Mouse (Mus musculus): ENCODE results near the gene Nfkbie.

Gene Nfkbie

DNA sequence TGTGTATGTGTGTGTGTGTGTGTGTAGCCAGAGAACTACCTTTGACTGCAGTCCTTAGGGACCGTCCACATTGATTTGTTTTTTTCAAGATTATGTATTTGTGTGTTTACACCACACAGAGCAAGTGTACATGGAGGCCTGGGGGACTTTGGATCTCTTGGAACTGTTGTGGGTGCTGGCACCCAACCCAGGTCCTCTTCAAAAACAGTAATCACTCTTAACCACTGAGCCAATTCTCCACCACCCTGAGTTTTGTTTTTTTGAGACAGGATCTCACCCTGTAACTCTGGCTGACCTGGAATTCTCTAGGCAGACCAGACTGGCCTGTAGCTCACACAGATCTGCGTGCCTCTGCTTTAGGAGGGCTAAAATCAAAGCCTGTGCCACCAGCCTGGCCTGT lies 42.9 kb downstream of the Nfkbie start:
- no peak for DNase-seq (ENCODE audit: low read depth)

DNA sequence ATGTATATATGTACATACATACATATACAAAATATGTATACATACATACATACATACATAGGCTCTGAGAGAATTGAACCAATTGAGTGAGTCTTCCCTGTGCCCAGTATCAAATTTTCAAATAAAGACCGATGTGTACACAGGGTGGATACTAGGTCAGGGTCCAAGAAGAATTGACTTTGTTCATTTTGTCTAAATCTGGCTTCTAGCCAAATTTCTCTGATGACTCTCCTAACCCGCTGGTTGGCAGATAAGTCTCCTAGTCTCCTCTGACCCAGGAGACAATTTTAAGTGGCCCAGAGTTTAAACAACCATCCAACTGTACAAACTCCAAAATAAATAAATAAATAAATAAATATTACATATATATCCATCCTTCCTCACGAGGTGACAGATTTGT lies 43.4 kb downstream of the Nfkbie start:
- DNase-seq (ENCODE audit: low read depth), result no peak

DNA sequence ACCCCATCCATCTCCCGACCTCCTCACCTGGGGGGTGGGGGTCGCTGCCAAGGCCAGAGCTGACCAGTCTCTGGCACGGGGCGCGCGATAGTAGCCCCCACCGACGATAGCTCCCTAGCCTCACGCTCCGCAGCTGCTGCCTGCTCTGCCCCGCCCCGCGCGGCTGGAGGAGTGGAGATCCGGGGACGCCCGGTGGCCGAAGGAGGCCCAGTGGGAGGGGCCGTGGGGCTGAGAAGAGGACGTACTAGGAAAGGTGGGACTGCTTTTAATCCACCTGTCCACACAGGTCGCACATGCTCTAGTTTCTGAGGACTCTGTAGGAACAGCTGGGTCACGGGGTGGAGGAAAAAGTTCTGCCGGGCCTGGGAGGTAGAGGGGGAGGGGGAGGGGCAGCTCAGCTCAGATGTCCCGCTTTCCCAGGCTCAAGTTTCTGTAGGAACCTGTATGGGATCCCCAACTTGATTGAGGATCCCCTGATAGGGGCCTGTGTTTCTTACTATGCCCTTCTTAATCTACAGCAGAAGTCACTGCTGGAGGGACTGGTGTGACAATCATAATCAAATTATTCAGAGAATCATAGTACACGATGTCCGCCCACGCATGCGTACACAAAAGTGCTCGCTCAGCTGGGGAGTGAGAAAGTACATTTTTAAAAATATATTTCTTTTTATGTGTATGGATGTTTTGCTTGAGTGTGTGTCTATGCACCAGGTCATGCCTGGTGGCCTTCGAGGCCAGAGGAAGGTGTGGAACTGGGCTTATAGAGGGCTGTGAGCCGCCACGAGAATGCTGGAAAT lies 44.1 kb downstream of the Nfkbie start, which contains the start of gene Slc29a1:
Gene Slc29a1, minus strand, starts transcription at position 161 of the 797 bp plus-strand sequence.
- DNase-seq (ENCODE audit: low read depth), result no peak

DNA sequence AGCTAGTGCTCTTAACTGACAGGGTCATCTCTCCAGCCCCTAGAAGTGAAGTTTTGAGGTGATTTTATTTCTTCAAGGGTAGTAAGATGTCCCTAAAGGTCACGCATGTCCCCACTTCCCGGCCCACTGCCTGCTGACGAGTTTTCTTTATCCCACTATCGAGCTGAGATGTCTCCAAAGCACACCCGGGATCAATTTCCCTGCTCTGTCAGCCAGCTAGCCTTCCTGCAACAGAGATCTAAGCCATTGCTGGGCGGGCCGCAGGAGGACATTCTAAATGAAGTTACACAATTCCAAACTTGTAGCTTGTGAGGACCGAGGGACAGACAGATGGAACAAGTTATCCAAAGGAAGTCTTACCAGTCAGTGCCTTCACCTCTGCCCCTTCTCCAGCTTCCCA lies 44.8 kb downstream of the Nfkbie start:
- DNase-seq (ENCODE audit: low read depth), result no peak

DNA sequence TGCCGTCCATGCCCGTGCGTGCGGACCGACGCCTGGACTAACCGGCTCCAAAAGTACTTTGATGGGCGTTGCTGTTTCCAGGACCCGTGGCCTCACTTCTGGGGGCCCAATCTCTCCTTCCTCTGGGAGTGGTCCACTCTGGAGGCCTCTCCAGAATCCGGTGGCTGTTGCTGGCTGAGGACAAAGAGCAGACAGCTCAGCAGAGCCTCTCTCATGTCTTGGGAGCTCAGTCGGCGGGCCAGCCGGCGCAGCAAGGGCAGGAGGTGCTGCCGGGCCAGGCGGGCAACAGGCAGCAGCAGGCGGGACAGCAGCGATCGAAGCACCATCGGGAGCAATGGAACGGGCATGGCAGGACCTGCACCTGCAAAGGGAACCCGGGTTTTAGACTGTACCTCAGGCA lies 45.8 kb downstream of the Nfkbie start:
- DNase-seq (ENCODE audit: low read depth), result no peak

DNA sequence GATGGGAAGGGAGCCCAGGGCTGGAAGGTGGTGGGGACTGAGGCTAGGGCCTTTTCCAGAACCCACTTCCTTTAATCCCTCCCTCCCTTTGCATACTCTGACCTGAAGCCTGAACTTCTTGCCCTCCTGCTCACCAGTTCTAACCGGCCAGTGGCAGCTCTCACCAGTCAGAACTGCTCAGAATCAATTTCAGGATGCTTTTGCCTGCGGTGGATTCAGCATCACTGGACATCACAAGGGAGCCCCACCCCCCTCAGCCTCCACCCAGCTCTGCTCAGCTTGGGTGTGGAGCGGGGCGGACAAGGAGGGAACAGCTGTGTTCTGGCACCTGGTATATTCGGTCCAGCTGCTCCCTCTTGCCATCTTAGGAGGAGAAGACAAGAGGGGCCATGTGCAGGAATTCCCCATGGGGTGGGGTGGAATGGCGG lies 46.4 kb downstream of the Nfkbie start, which contains the start of gene Mymx:
Gene Mymx, minus strand, starts transcription at position 226 of the 428 bp plus-strand sequence.
- DNase-seq (ENCODE audit: low read depth), result peak; percentile 35

DNA sequence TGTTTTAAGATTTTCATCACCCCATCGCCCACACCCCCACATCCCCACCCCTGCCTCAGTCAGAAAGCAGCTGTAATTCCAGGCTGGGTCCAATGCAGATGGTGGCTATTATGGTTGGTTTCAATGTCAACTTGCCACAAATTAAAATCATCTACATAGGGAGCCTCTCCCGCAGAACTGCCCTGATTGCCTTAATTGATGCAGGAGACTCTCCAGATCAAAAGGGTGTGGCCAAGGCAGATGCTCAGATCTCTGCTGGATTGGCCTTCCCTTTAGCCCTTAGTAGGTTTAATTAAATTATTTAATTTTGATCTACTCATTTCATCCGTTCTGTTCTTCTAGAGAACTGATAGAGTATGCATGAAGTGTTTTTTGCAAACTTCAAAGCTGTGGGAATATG lies 47.5 kb downstream of the Nfkbie start:
- DNase-seq (ENCODE audit: low read depth), result no peak

DNA sequence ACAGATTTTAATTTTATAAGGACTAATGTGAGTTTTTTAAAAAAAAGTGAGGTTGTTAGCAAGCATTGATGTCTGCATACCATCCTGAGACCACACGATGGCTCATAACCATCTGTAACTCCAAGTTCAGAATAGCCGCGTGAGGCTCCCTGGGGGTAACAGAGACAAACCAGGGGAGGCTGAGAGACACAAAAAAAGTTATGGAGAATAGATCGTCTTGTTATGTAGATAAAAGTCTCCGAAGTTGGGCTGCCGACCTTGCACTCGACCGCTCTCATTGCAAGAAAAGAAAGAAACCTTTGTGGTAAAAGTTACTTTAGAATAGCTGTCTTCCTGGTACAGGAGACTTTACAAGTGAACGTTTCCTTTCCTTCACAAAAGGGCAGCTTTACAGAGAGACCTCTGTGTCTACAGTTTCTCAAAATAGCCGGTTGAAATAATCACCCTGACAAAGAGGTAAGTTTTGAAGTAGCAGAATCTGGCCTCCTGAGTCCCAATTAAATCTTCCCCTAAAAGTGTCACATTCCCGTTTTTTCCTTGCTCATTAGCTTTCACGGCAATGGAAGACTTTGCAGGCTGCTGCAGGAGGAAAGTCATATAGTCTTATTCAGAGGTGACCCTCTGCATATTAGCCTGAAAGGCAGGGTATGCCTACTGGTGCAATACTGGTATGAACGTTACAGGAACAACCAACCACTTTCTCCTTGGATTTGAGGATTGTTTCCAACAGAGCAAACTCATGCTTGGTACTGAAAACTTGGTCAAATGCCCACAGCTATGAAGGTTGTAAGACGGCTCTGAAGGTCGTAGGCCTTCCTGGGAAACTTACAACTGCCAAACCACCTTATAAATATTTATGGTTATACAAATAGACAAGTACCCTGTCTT lies 51.7 kb downstream of the Nfkbie start:
- DNase-seq (ENCODE audit: low read depth), result no peak

DNA sequence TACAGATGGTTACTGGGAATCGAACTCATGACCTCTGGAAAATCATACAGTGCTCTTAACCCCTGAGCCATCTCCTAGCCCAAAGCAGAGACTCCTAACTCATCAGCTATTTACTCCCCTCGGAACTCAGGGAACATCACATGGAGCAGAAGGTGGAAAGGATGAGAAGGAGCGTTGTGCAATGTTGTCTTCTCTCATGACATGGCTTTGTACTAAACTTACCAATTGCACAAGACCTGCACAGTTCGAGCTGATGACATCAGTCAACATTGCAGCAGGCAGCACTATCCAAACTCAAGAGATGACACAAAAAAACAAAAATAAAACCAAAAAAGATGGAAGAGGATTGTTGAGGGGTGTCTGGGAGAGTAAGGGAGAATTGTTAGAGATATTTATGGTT lies 52.9 kb downstream of the Nfkbie start:
- no peak for DNase-seq (ENCODE audit: low read depth)

DNA sequence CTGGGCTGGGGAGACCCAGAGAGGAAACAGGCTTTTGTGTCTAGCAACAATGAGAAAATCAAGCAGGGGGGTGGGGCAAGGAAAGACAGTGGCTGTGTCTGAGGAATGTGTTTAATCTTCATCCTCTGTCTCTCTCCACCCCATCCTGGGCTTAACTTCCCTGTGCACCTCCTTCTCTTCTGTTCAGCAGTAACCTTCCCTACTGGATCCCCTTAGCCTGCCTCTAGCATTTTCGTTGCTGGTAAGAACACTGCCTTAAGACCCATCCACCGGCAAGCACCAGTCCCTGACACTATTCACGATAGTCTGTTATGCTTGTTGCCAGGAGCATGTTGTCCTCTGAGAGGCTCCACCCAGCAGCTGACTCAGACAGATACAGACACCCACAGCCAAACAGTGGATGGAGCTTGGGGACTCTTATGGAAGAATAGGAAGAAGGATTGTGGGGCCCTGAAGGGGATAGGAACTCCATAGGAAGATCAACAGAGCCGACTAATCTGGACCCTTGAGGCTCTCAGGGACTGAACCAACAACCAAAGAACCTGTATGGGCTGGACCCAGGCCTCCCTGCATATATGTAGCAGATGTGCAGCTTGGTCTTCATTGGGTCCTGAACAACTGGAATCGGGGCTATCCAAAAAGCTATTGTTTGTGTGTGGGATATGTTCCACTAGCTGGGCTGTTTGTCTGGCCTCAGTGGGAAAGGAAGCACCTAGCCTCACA lies 54.8 kb downstream of the Nfkbie start:
- DNase-seq (ENCODE audit: low read depth), result peak; percentile 45

DNA sequence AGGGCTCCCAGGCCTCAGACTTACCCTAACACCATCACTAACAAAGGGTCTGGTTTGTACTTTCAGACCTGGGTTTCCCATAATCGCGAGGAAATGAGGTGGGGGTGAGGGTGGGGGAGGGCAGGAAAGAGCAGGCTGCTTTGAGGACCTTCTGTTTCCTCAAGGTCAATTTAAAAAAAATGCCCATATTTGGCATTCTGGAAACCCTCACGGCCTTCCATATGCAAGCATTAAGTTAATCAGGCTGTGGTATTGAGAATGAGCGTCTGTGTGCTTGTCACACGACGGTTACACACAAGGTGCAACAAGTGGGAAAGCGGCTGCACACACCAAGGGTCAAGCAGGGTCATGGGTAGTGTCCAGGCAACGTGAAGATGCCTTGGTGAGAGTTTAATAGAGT lies 56.5 kb downstream of the Nfkbie start:
- no peak for DNase-seq (ENCODE audit: low read depth)

All from NIH3T3 (cell line).